Mouse (Mus musculus) lung, embryonic 14.5 days (tissue): ENCODE results near the gene Mroh8. TPM values are rescaled to one million over a fixed set of nuclear protein-coding genes. Genes with fewer than 3 reads are reported as not detected.
"Not testable (repeated sequence)": the region's sequence is repeated elsewhere in the genome, so short reads cannot be mapped to it uniquely, and the experiment has no call there.

Experiments
- ATAC-seq: fragments of 200-750 bp; cut with Nextera tagmentation; 2 replicates; pipeline ENCODE4 v1.8.0; 2017; ENCODE audit warnings: mild to moderate bottlenecking, moderate TSS enrichment, moderate library complexity; ENCODE audit not compliant: insufficient read depth
- DNase-seq: peaks from one replicate; pipeline ENCODE4 v3.0.0-alpha.2; 2015
- H3K27ac ChIP-seq: fragments of 300-500 bp; sonication (generic); 2 replicates; pipeline ENCODE4 v1.5.1; 2014; ENCODE audit warnings: low read depth, mild to moderate bottlenecking, moderate library complexity
- H3K27me3 ChIP-seq: fragments of 300-500 bp; sonication (generic); 2 replicates; pipeline ENCODE4 v1.6.1; 2014; ENCODE audit warnings: low read length, control low read depth; ENCODE audit not compliant: insufficient read depth
- H3K36me3 ChIP-seq: fragments of 300-500 bp; sonication (generic); 2 replicates; pipeline ENCODE4 v1.6.1; 2014; ENCODE audit warnings: control low read depth; ENCODE audit not compliant: insufficient read depth
- H3K4me1 ChIP-seq: fragments of 300-500 bp; sonication (generic); 2 replicates; pipeline ENCODE4 v1.6.1; 2014; ENCODE audit warnings: antibody characterized with exemption, control low read depth; ENCODE audit not compliant: insufficient read depth
- H3K4me2 ChIP-seq: fragments of 300-500 bp; sonication (generic); 2 replicates; pipeline ENCODE4 v1.6.1; 2014; ENCODE audit warnings: mild to moderate bottlenecking
- H3K4me3 ChIP-seq: fragments of 300-500 bp; sonication (generic); 2 replicates; pipeline ENCODE4 v1.5.1; 2014; ENCODE audit warnings: low read depth, low read length
- H3K9ac ChIP-seq: fragments of 300-500 bp; sonication (generic); 2 replicates; pipeline ENCODE4 v1.6.1; 2014
- H3K9me3 ChIP-seq: fragments of 300-500 bp; sonication (generic); 2 replicates; pipeline ENCODE4 v1.6.1; 2016; ENCODE audit warnings: low read depth, low read length, control low read depth
- CTCF ChIP-seq: IDR thresholded peaks from 2 replicates; pipeline ENCODE4 v1.5.1; 2016; ENCODE audit warnings: antibody characterized with exemption, low read depth
- WGBS: fragments of 180-500 bp; shearing (Covaris S2); extraction: QIAGEN DNeasy Blood & Tissue Kit; methylation state at CpG from one replicate; pipeline ENCODE4 v1.1.7; 2014; 5-methylcytosine and 5-hydroxymethylcytosine counted together
- polyA plus RNA-seq: library from polyadenylated mRNA; unstranded; fragments of >200 nt; fragmentation: Nextera tagmentation; extraction: Ambion mirVana; gene quantifications from 2 replicates; pipeline ENCODE4 v1.2.1, GENCODE M21; 2014

Mroh8 gene
- polyA plus RNA-seq, 1 experiment from 2014 or later, result 0.43 TPM

DNA sequence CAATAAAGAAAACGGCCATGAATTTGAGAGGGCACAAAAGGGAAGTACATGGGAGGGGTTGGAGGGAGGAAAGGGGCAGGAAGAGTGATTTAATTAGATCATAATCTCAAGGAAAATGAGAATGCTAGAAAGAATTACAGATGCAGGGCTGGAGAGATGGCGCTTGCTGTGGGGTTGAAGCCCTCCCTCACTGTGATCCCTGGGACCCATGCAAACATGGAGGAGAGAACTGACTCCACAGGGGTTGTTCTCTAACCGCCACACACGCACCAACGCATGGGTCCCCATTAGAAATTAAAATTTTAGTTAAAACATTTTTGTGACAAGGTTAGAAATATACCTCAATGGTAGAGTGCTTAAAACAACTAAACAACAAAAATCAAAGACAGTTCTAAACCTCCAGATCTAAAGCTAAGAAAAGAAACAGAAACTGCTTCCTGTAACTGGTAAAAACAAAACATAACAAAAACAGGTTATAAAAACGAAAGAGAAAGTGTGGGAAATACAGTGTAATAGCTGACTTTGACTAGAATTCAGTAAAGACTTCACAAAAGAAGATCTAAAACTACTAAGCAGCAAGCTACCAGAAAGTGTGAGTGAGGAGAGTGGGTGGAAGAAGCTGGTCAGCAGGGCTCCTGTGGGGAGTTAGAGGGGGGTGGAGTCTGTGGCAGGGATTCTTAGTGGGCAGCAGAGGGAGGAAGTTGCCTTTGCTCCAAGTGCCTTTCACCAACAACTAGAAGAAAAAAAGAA, 78.1 kb downstream of the Mroh8 start:
- no peak overlapping the region for H3K9ac ChIP-seq
- no peak overlapping the region for H3K4me3 ChIP-seq
- WGBS, result 92% methylated on average over 6 of the region's 6 CpGs
- no peak overlapping the region for H3K4me2 ChIP-seq
- H3K27ac ChIP-seq, result no peak overlapping the region
- ATAC-seq (no peak), DNase-seq (no peak)
- H3K27me3 ChIP-seq, result no peaks in the 10 kb centered on the region
- H3K9me3 ChIP-seq, result no peaks in the 10 kb centered on the region
- TF ChIP-seq CTCF, result no peak
- H3K36me3 ChIP-seq, result peaks cover 35% of the 10 kb centered on the region
- H3K4me1 ChIP-seq, result no peaks in the 10 kb centered on the region

DNA sequence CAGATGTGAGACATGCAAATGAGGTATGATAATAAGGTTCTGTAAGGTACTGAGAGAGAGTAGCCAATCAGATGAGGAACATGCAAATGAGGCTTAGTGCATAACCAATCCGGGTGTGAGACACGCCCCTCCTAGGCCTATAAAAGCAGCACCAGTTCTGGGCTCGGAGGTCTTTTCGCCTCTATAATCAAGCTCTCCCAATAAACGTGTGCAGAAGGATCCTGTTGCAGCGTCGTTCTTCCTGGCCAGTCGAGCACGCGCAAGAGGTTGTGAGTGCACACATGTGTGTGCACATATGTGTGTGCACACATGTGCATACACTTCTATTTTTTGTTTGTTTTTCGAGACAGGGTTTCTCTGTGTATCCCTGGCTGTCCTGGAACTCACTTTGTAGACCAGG, 80.9 kb downstream of the Mroh8 start:
- not testable (repeated sequence) for H3K4me1 ChIP-seq, H3K9ac ChIP-seq, H3K27me3 ChIP-seq, H3K4me2 ChIP-seq, DNase-seq, H3K9me3 ChIP-seq, H3K27ac ChIP-seq, ATAC-seq, H3K4me3 ChIP-seq
- 96% methylated on average over 11 of the region's 11 CpGs for WGBS
- H3K36me3 ChIP-seq, result peaks cover 64% of the 10 kb centered on the region

DNA sequence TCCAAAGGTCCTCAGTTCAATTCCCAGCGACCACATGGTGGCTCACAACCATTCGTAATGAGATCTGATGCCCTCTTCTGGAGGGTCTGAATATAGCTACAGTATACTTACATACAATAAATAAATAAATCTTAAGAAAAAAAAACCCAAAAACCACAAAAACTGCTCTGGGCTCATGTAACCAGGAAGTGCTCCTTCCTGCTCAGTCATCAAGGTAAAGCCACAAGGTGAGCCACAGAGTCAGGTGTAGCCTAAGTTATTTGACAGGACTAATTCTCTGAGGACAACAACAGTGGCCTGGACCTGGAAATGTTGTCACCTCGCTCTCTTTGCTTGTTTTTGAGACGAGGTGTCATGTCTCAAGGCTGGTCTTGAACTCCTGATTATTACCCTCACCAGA, 88.7 kb downstream of the Mroh8 start:
- Histone ChIP-seq H3K27ac (no peak overlapping the region), H3K36me3 (peaks cover 95% of the 10 kb centered on the region), H3K4me1 (no peaks in the 10 kb centered on the region), H3K9me3 (no peaks in the 10 kb centered on the region), H3K4me3 (no peak overlapping the region), H3K4me2 (no peak overlapping the region), H3K9ac (no peak overlapping the region), H3K27me3 (no peaks in the 10 kb centered on the region)
- ATAC-seq (no peak), DNase-seq (no peak)
- 94% methylated on average over 4 of the region's 4 CpGs for WGBS
- TF ChIP-seq CTCF, result no peak

- Histone ChIP-seq H3K4me2 (no peak overlapping the region), H3K4me1 (no peaks in the 10 kb centered on the region), H3K9me3 (no peaks in the 10 kb centered on the region), H3K4me3 (no peak overlapping the region), H3K36me3 (peaks cover 81% of the 10 kb centered on the region), H3K9ac (no peak overlapping the region), H3K27ac (no peak overlapping the region), H3K27me3 (no peaks in the 10 kb centered on the region)
- no peak for TF ChIP-seq CTCF
- no peak for ATAC-seq
- no peak for DNase-seq
- 88% methylated on average over 4 of the region's 4 CpGs for WGBS
Observed at GRCm38 (mm10) chr2:157187223-157187622, 92.1 kb downstream of the Mroh8 start.

DNA sequence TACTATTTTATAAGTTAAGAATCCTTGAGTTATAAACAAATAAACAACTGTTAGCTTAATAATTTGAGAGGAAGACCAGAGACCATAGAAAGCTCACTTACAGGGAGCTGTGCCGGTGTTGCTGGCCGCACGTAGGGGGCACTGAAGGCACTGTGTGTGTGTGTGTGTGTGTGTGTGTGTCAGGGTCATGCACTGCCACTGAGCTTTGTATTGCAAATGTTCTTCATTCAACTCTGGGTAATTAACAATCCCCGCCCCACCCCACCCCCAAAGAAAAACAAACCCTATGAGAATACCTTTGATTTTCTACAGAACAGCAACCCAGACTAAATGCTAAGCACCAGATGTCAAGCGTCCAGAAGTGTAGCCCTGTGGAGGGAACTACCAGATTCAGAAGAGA, 92.8 kb downstream of the Mroh8 start:
- Histone ChIP-seq H3K9me3 (no peaks in the 10 kb centered on the region), H3K4me3 (no peak overlapping the region), H3K27ac (no peak overlapping the region), H3K27me3 (no peaks in the 10 kb centered on the region), H3K4me2 (no peak overlapping the region), H3K36me3 (peaks cover 80% of the 10 kb centered on the region), H3K9ac (no peak overlapping the region), H3K4me1 (no peaks in the 10 kb centered on the region)
- no peak for ATAC-seq
- 62% methylated on average over 5 of the region's 5 CpGs for WGBS
- no peak for TF ChIP-seq CTCF
- DNase-seq, result no peak

GRCm38 (mm10) chr2:157185022-157185660, 94.2 kb downstream of the Mroh8 start:
- 89% methylated on average over 13 of the region's 13 CpGs for WGBS

DNA sequence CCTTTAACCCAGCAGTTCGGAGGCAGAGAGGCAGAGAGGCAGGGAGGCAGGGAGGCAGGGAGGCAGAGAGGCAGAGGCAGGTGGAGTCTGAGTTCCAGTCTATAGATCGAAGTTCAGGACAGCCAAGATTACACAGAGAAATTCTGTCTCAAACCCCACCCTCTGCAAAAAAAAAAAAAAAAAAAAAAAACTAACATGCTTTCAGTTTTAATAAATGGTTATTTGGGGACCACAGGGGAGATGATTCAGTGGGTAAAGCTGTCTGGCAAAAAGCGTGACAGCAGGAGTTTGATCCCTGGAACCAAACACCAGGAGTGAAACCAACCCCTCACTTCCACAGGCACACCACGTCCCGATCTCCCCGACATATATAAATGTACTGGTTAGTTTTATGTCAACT, 101.2 kb downstream of the Mroh8 start:
- no peak overlapping the region for H3K9ac ChIP-seq
- no peak overlapping the region for H3K27ac ChIP-seq
- no peak overlapping the region for H3K4me2 ChIP-seq
- peaks cover 65% of the 10 kb centered on the region for H3K36me3 ChIP-seq
- no peaks in the 10 kb centered on the region for H3K27me3 ChIP-seq
- no peak for DNase-seq
- ATAC-seq, result no peak
- H3K9me3 ChIP-seq, result no peaks in the 10 kb centered on the region
- no peak overlapping the region for H3K4me3 ChIP-seq
- no peak for TF ChIP-seq CTCF
- H3K4me1 ChIP-seq, result no peaks in the 10 kb centered on the region
- WGBS, result 77% methylated on average over 6 of the region's 6 CpGs

More at GRCm38 (mm10) chr2:157185022-157185660, 94.2 kb downstream of the Mroh8 start:
- TF ChIP-seq CTCF, result no peak
- no peak for ATAC-seq
- Histone ChIP-seq H3K4me1 (no peaks in the 10 kb centered on the region), H3K9ac (no peak overlapping the region), H3K9me3 (no peaks in the 10 kb centered on the region), H3K4me2 (no peak overlapping the region), H3K36me3 (peaks cover 75% of the 10 kb centered on the region), H3K27me3 (no peaks in the 10 kb centered on the region), H3K27ac (no peak overlapping the region), H3K4me3 (no peak overlapping the region)
- no peak for DNase-seq
